Mouse (Mus musculus) lung, embryonic 15.5 days (tissue): ENCODE results near the gene Narfl. TPM values are rescaled to one million over a fixed set of nuclear protein-coding genes. Genes with fewer than 3 reads are reported as not detected.

Experiments used
- ATAC-seq: fragments of 200-750 bp; cut with Nextera tagmentation; 2 replicates; pipeline ENCODE4 v1.8.0; 2017; ENCODE audit warnings: moderate number of reproducible peaks, borderline replicate concordance; ENCODE audit not compliant: low FRiP score, low TSS enrichment; ENCODE audit errors: extremely low read depth
- H3K27ac ChIP-seq: fragments of 300-500 bp; sonication (generic); 2 replicates; pipeline ENCODE4 v1.5.1; 2015; ENCODE audit warnings: moderate library complexity, mild to moderate bottlenecking, inconsistent platforms
- H3K27me3 ChIP-seq: fragments of 300-500 bp; sonication (generic); 2 replicates; pipeline ENCODE4 v1.6.1; 2015; ENCODE audit warnings: inconsistent platforms
- H3K36me3 ChIP-seq: fragments of 300-500 bp; sonication (generic); 2 replicates; pipeline ENCODE4 v1.6.1; 2015; ENCODE audit warnings: inconsistent platforms
- H3K4me1 ChIP-seq: fragments of 300-500 bp; sonication (generic); 2 replicates; pipeline ENCODE4 v1.6.1; 2015; ENCODE audit warnings: inconsistent platforms
- H3K4me2 ChIP-seq: fragments of 300-500 bp; sonication (generic); 2 replicates; pipeline ENCODE4 v1.6.1; 2015; ENCODE audit warnings: inconsistent platforms, mild to moderate bottlenecking, moderate library complexity
- H3K4me3 ChIP-seq: fragments of 300-500 bp; sonication (generic); 2 replicates; pipeline ENCODE4 v1.5.1; 2015; ENCODE audit warnings: mild to moderate bottlenecking, inconsistent platforms
- H3K9ac ChIP-seq: fragments of 300-500 bp; sonication (generic); 2 replicates; pipeline ENCODE4 v1.6.1; 2015; ENCODE audit warnings: inconsistent platforms
- H3K9me3 ChIP-seq: fragments of 300-500 bp; sonication (generic); 2 replicates; pipeline ENCODE4 v1.6.1; 2016; ENCODE audit warnings: inconsistent platforms
- WGBS: fragments of 180-500 bp; shearing (Covaris S2); methylation state at CpG from one replicate; pipeline ENCODE4 v1.1.7; 2015; 5-methylcytosine and 5-hydroxymethylcytosine counted together
- polyA plus RNA-seq: library from polyadenylated mRNA; unstranded; fragments of >200 nt; fragmentation: Nextera tagmentation; extraction: Ambion mirVana; gene quantifications from 2 replicates; pipeline ENCODE4 v1.2.1, GENCODE M21; 2015

Gene Narfl
- polyA plus RNA-seq, 1 experiment from 2014 or later, result 30.2 TPM

DNA sequence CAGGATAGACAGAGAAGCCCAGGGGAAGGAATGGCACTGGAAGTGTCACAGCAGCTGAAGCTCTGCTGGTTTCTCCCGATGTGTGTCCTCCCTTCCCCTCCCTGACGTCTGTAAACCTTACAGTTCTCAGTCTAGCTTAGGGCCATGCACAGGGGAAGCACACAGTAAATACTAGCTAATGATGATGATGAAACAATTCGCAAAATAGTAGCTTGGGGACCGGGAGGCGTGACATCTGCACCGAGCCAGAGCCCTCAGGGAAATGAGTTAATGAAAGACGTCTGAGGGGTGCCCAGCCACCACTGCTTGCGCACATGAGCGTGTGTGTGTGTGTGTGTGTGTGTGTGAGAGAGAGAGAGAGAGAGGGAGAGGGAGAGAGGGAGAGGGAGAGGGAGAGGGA, 4.2 kb upstream of the Narfl start:
- no peak overlapping the region for H3K27ac ChIP-seq
- H3K4me1 ChIP-seq, result peaks cover 5% of the 10 kb centered on the region
- H3K4me2 ChIP-seq, result no peak overlapping the region
- WGBS, result 55% methylated on average over 9 of the region's 9 CpGs
- ATAC-seq, result no peak
- no peaks in the 10 kb centered on the region for H3K36me3 ChIP-seq
- H3K9me3 ChIP-seq, result no peaks in the 10 kb centered on the region
- no peak overlapping the region for H3K9ac ChIP-seq
- H3K4me3 ChIP-seq, result no peak overlapping the region
- H3K27me3 ChIP-seq, result no peaks in the 10 kb centered on the region

DNA sequence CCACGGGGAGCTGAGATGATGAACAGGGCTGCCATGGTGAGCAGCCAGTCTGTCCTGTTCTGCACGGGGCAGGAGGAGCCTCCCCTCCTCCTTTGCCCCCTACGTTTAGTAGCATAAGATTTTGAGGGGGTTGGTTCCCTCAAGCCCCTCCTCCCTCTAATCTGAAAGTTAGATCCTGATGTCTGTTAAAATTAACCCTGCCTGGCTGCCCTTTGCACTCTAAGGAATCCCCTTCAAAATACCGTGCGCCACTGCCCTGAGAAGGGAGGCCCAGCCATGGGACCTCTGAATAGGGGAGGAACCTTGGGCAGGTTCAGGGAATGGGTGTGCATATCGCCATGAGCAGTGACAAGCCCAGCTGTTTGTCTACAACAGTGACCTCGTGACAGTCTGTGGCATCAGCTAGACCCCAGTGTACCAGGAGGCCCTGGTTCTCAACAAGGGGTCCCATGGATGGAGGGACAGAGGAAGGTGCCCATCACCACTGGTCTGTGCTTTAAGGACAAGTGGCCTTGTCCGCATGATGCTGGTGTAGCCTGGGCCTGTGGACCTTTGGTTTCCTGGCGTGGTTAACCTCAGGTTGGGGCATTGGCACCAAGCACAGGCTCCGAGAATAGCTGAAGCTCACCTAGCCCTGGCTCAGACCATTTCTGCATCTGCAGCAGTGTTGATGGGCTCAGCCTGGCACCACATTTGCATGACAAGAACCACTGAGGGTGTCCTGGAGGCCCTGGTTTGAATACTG, 1.9 kb downstream of the Narfl start:
- Histone ChIP-seq H3K27ac (no peak overlapping the region), H3K9ac (no peak overlapping the region), H3K27me3 (no peaks in the 10 kb centered on the region), H3K4me3 (no peak overlapping the region), H3K4me1 (peaks cover 8% of the 10 kb centered on the region), H3K9me3 (no peaks in the 10 kb centered on the region), H3K4me2 (no peak overlapping the region), H3K36me3 (peaks cover 11% of the 10 kb centered on the region; the same call in 1 of the 2 replicates)
- 72% methylated on average over 10 of the region's 10 CpGs for WGBS
- ATAC-seq, result no peak

DNA sequence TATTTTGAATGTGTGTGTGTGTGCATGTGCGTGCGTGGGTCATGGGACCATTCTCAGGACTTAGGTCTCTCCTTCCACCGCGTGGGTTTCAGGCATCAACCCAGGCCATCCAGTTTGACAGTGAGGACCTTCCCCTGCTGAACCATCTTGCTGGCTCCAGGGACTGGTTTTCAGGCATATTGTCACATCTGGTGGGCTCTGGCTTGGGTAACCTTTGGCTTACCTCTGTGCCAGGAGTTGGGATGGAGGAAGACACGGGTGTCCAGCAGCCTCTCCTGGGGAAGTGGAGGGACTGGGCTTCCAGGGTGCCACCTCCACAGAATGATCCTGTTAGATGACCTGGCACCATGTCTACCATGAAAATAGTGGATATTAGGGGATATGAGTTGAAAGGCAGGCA, 4.4 kb downstream of the Narfl start:
- Histone ChIP-seq H3K27ac (no peak overlapping the region), H3K9me3 (no peaks in the 10 kb centered on the region), H3K36me3 (peaks cover 31% of the 10 kb centered on the region), H3K4me3 (no peak overlapping the region), H3K4me2 (no peak overlapping the region), H3K9ac (no peak overlapping the region), H3K4me1 (peaks cover 8% of the 10 kb centered on the region), H3K27me3 (no peaks in the 10 kb centered on the region)
- 91% methylated on average over 5 of the region's 5 CpGs for WGBS
- no peak for ATAC-seq

DNA sequence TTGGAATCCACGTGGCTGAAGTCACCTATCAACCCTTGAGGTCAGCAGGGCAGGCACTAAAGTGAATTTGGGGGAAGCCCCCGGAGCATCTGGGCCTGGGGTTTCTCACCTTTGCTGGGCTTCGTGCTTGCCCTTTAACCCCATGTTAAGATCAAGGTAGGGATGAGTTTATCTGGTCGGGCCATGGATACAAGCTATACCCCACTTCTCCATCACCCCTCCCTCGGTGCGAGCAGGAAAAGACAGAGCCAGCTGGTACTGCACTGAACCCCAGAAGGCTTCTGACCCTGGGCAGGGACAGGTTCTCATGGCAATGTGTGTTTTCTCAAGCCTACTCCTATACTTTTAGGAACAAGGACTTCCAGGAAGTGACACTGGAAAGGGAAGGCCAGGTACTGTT, 7.8 kb downstream of the Narfl start:
- no peaks in the 10 kb centered on the region for H3K9me3 ChIP-seq
- peaks cover 22% of the 10 kb centered on the region for H3K4me1 ChIP-seq
- H3K27ac ChIP-seq, result no peak overlapping the region
- H3K4me3 ChIP-seq, result no peak overlapping the region
- peaks cover 35% of the 10 kb centered on the region for H3K36me3 ChIP-seq
- 68% methylated on average over 6 of the region's 6 CpGs for WGBS
- H3K27me3 ChIP-seq, result no peaks in the 10 kb centered on the region
- no peak for ATAC-seq
- H3K4me2 ChIP-seq, result no peak overlapping the region
- H3K9ac ChIP-seq, result no peak overlapping the region

DNA sequence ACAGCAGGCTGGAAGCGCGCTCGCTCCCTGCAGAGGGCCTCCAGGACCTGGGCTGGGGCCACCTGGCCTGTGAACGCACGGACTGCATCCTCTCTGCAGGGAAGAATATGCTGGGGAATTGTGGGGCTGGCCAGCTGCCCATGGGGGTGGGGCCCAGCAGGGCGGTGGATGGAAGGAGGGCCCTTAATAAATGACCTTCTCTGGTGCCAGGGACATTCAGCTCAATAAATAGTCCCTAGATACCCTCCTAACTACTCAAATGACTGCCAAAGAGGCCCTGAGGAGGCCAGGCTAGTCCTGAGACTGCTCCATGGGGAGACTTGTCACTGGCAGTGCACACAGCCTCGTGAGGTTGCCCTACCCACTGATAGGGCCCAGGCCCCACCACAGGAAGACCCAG, 9.5 kb downstream of the Narfl start:
- Histone ChIP-seq H3K4me2 (no peak overlapping the region), H3K9ac (no peak overlapping the region), H3K36me3 (peaks cover 39% of the 10 kb centered on the region)

DNA sequence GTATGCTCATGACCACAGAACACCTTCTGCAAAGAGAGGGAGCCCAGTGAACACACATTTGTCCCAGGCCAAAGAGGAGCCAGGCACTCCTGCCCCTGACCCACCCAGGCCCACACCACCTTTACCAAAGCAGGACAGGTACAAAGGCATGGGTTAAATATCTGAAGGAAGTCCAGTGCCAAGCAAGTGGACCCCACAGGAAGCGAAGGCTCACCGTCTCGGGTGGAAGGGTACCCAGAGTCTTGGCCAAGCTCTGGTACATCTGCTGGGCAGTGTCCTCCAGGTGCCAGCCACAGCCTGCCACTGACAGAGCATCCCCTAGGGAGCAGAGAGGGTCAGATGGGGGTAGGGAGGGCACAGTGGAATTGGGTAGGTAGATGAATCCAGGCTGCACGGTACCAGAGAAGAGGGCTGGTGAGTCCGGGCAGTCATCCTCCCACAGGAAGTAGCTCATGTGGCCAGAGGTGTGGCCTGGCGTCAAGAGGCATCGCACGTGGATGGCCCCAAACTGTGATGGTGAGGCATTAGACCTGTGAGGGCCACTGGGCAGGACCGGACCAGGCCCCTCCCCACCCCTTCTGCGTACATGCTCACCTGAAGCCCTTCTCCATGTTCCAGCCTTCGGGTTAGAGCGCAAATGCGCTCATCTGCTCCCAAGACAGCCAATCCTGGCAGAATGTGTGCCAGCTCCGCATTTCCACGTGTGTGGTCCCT, 10.4 kb downstream of the Narfl start:
- Histone ChIP-seq H3K4me1 (peaks cover 22% of the 10 kb centered on the region), H3K9me3 (no peaks in the 10 kb centered on the region), H3K36me3 (peaks cover 41% of the 10 kb centered on the region), H3K27me3 (no peaks in the 10 kb centered on the region), H3K4me3 (peak overlapping the region; percentile 78), H3K27ac (no peak overlapping the region), H3K4me2 (peak overlapping the region; percentile 80), H3K9ac (0 out of 2 replicates have a peak overlapping the region, but pooled peaks have one; percentile 73)
- ATAC-seq, result no peak
- 65% methylated on average over 15 of the region's 15 CpGs for WGBS

More for the DNA sequence above, 9.5 kb downstream of the Narfl start:
- 67% methylated on average over 7 of the region's 7 CpGs for WGBS
- Histone ChIP-seq H3K27ac (no peak overlapping the region), H3K4me3 (no peak overlapping the region), H3K27me3 (no peaks in the 10 kb centered on the region), H3K9me3 (no peaks in the 10 kb centered on the region), H3K4me1 (peaks cover 22% of the 10 kb centered on the region)
- ATAC-seq, result no peak

DNA sequence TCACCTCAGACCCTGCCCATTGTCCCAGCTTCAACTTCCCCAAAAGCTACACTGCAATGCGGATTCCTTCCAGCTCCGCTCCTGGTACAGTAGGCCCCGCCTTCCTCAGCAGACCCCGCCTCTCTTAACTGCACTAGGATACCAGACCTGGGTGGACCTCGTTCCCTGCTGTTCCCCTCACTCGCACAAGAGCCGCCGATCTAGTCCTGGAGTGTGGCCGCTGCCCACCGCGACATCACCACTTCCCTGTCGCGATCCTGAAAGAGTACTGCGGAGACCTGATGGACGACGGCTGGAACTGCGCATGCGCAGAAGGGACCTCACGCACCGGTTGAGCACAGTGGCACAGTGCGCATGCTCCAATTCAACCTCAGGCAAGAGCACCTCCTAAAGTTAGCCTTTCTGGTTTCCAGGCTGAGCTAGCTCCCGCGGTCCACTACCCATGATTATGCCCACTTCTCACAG, 11.7 kb downstream of the Narfl start, which contains the start of gene Haghl:
Gene Haghl, minus strand, starts transcription at position 393 of the 465 bp plus-strand sequence.
- H3K36me3 ChIP-seq, result peaks cover 44% of the 10 kb centered on the region

DNA sequence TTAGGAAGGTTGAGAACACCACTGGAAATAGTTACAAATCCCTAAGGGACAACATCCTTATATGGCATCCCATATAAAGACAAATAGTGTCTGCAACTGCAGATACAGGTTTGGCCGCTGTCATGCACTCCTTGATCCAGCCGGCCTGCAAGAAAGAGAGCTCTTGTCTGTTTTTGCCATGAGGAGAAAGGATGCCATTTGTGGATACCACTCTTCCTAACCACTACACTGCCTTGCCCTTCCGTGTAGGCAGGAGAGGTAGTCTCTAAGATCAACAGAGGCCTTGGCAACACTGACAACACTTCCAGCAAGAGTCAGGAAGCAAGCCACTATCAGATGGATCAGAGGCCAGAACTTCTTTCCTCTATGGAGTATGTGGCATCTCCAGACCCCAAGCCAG, 12.7 kb downstream of the Narfl start, which contains the start of gene Ccdc78:
Gene Ccdc78, plus strand, starts transcription at position 301 of the 400 bp plus-strand sequence.
- no peak for ATAC-seq
- peaks cover 41% of the 10 kb centered on the region for H3K36me3 ChIP-seq

More for the DNA sequence above, 11.7 kb downstream of the Narfl start, which contains the start of gene Haghl:
- Histone ChIP-seq H3K4me1 (peaks cover 22% of the 10 kb centered on the region), H3K4me2 (peak within 1 kb of the TSS; percentile 80), H3K9ac (peak within 1 kb of the TSS; percentile 73), H3K9me3 (no peaks in the 10 kb centered on the region), H3K27me3 (no peaks in the 10 kb centered on the region), H3K27ac (peak within 1 kb of the TSS; percentile 91), H3K4me3 (peak within 1 kb of the TSS; percentile 78)
- ATAC-seq, result peak; percentile 84
- under 1% methylated on average over 23 of the region's 23 CpGs for WGBS

DNA sequence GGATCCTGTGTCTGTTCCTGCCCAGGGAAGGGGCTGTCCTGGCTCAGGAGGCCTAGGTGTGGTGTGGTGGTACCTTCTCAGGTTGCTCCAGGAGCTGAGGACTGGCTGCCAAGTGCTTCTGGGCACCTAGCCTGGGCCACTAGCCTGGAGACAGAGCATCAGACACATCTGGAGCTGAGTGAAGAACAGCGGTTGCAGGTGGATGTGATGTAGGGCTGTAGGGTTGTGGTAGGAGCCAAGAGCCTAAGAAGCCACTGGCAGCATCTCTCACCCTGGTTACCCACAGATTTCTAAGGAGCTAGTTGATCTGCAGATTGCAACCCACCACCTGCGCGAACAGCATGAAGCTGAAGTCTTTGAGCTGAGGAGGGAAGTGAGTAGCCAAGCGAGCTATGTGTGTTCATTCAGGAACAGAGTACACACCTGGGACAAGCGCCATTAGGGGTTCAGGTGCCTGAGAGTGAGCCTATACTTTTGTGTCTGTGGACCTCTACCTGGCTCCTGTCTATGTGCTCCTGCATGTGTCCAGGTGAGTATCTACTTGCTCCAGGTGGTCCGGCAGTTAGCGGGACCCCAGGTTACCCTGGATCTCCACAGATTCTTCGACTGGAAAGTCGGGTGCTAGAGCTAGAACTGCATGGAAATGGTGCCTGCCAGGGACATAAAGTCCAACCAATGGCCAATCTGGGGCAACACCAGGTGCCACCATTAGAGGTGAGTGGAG, 13.4 kb downstream of the Narfl start:
- Histone ChIP-seq H3K9ac (no peak overlapping the region), H3K4me2 (no peak overlapping the region), H3K4me1 (peaks cover 34% of the 10 kb centered on the region), H3K27me3 (no peaks in the 10 kb centered on the region), H3K36me3 (peaks cover 34% of the 10 kb centered on the region), H3K9me3 (no peaks in the 10 kb centered on the region), H3K4me3 (no peak overlapping the region), H3K27ac (no peak overlapping the region)
- ATAC-seq, result no peak
- 88% methylated on average over 9 of the region's 9 CpGs for WGBS

More for the DNA sequence above, 12.7 kb downstream of the Narfl start, which contains the start of gene Ccdc78:
- peak within 1 kb of the TSS; percentile 78 for H3K4me3 ChIP-seq
- H3K4me2 ChIP-seq, result peak within 1 kb of the TSS; percentile 80
- no peaks in the 10 kb centered on the region for H3K9me3 ChIP-seq
- H3K27ac ChIP-seq, result peak within 1 kb of the TSS; percentile 91
- WGBS, result 78% methylated on average over 3 of the region's 3 CpGs
- peaks cover 30% of the 10 kb centered on the region for H3K4me1 ChIP-seq
- H3K9ac ChIP-seq, result peak within 1 kb of the TSS; percentile 73
- no peaks in the 10 kb centered on the region for H3K27me3 ChIP-seq

DNA sequence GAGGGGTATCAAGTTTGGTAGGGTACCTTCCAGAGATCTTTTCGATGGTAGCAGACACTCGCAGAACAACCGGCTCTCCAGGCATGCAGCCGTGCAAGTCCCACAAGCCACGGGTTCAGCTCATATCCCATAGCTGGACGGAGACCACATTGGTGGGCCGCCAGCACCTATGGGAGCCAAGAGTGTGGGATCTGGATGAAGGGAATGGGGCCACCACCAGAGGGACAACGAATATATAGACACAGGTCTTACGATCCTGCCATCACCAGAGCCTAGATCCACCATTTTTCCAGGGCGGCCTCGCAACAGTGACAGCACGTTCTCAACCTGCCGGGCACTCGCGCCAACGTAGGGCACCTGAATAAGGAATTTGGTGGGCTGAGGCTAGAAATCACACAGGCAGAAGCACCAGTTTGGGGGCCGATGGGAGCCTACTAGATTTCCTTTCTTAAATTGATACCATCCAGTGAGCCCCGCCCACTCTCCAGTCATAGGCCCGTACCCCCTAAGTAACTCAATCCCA, 17.8 kb downstream of the Narfl start:
- ATAC-seq, result peak; percentile 16; the same call in 1 of the 2 replicates
- peak overlapping the region; percentile 82 for H3K9ac ChIP-seq
- H3K4me1 ChIP-seq, result peaks cover 49% of the 10 kb centered on the region
- H3K9me3 ChIP-seq, result no peaks in the 10 kb centered on the region
- H3K27ac ChIP-seq, result peak overlapping the region; percentile 99
- no peaks in the 10 kb centered on the region for H3K27me3 ChIP-seq
- peak overlapping the region; percentile 87 for H3K4me2 ChIP-seq
- 22% methylated on average over 19 of the region's 19 CpGs for WGBS
- H3K36me3 ChIP-seq, result peaks cover 20% of the 10 kb centered on the region
- peak overlapping the region; percentile 88 for H3K4me3 ChIP-seq

DNA sequence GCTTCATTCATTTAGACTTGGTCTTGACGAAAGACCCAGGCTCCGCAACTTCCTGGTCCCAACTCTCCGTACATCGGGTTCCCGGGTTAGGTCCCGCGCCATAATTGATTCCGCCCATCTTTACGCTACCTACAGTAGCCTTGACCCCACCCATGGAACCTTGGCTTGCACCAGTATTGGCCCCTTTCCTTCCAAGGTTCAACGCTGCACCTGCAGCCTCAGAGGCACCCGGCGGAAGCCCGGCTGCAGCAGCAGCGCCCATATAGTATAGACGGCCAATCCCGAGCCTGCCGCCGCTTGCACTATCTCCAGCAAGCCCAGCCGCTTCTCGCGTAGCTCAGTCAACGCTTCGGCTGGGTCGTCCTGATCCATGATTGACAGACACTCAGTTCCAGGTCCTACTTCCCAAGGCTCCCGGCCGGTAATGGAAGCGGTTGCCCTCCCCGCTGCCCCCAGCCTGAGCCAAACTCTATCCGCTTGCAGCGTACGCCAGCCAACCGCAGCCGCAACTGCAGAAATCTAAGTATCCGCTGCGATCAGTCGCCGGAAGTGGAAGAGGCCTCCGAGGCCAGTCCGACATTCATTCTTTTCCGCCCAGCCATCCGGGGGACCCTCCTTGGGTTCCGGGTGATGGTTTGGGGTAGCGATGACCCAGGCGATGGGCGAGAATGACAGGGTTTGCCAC, 18.4 kb downstream of the Narfl start:
- Histone ChIP-seq H3K36me3 (peaks cover 20% of the 10 kb centered on the region), H3K4me1 (peaks cover 50% of the 10 kb centered on the region), H3K4me2 (peak overlapping the region; percentile 87), H3K9ac (peak overlapping the region; percentile 82), H3K4me3 (peak overlapping the region; percentile 88), H3K9me3 (no peaks in the 10 kb centered on the region), H3K27ac (peak overlapping the region; percentile 99), H3K27me3 (no peaks in the 10 kb centered on the region)
- WGBS, result under 1% methylated on average over 45 of the region's 45 CpGs
- peak; percentile 66; the same call in 1 of the 2 replicates for ATAC-seq
